1 mouse cellular context compared by ENCODE assay signal in the genomic region with DNA sequence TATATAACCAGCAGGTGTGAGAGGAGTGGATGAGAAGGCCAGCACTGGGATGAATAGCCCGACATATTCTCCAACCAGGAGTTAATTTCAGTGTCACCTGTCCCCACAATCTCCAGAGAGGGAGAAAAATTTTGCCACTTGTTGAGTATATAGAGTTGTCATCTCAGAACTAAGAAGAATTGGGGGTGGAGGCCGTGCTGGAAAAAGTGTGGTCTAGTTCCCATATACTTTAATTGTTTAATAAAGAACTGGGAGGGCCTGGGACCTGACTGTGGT.
TF ChIP-seq lines count a peak whose summit lies in the region.

No protein-coding gene starts in this region.

TF ChIP-seq in CH12.LX, 34 proteins besides CTCF, POLR2A, EP300 and RAD21:
- TF ChIP-seq PAX5 (IDR thresholded peaks at IDR 0.05; ENCODE audit: low read length) (no peak), POLR2AphosphoS2 (IDR thresholded peaks at IDR 0.05; ENCODE audit: low read depth, low read length) (no peak), NELFE (IDR thresholded peaks at IDR 0.05; ENCODE audit: low read depth, low read length) (no peak), ETS1 (conservative IDR thresholded peaks at IDR 0.05; ENCODE audit: low read depth, low read length) (no peak)
